ENCODE assay signal across 7 mouse cellular contexts in genomic region chr7:45361243-45361804, GRCm38 (mm10). TPM values are rescaled to one million over a fixed set of nuclear protein-coding genes. Genes with fewer than 3 reads are reported as not detected.
DNase-seq lines count a peak whose midpoint lies in the region; ATAC-seq and TF ChIP-seq lines count a peak whose summit lies in the region.

No protein-coding gene starts in this region.

- peak; percentile 80 for ATAC-seq in limb, embryonic 14.5 days (ENCODE audit: low FRiP score, low read depth)
- ATAC-seq in midbrain, embryonic 16.5 days: peak; percentile 85

- DNase-seq in adrenal gland, postnatal 25 days: peak; percentile 75
- DNase-seq in embryo, embryonic 10.5 days (ENCODE audit: low spot score): peak; percentile 94
- peak; percentile 40 to 55 for DNase-seq in heart, adult 9 months (ENCODE audit: low spot score in 2 of 2)
- DNase-seq in kidney, adult 9 months: peak; percentile 63
- peak; percentile 70 for DNase-seq in limb, embryonic 14.5 days (ENCODE audit: low spot score)
- DNase-seq in spleen, adult 2 months (ENCODE audit: low read depth in 1 of 2, low spot score in 2 of 2): peak; percentile 63 to 80

- under 1% methylated on average over 43 of the region's 43 CpGs for WGBS in limb, embryonic 14.5 days
- under 1% methylated on average over 43 of the region's 43 CpGs for WGBS in midbrain, embryonic 16.5 days
- WGBS in spleen, adult 2 months: under 1% methylated on average over 43 of the region's 43 CpGs

- peaks cover 10% of the 10 kb centered on the region for H3K4me1 ChIP-seq in limb, embryonic 14.5 days (ENCODE audit: control insufficient read depth, insufficient read depth, low read length)
- H3K4me1 ChIP-seq in midbrain, embryonic 16.5 days (ENCODE audit: control insufficient read depth, insufficient read depth, low read length): peaks cover 31% of the 10 kb centered on the region
- H3K4me1 ChIP-seq in spleen, adult 2 months (ENCODE audit: control insufficient read depth, insufficient read depth, insufficient read length): peaks cover 8% of the 10 kb centered on the region

- H3K27ac ChIP-seq in limb, embryonic 14.5 days (replicated peaks; ENCODE audit: low read depth, low read length): no peak overlapping the region
- peak overlapping the region; percentile 58 for H3K27ac ChIP-seq in midbrain, embryonic 16.5 days (ENCODE audit: low read length)
- H3K27ac ChIP-seq in spleen, adult 2 months (ENCODE audit: insufficient read depth, low read length): no peak overlapping the region

- H3K4me2 ChIP-seq in limb, embryonic 14.5 days (replicated peaks; ENCODE audit: low read depth, low read length, severe bottlenecking): peak overlapping the region; percentile 85
- peak overlapping the region; percentile 70 for H3K4me2 ChIP-seq in midbrain, embryonic 16.5 days (ENCODE audit: low read length)

- H3K36me3 ChIP-seq in limb, embryonic 14.5 days (ENCODE audit: control insufficient read depth, insufficient read depth, low read length): no peaks in the 10 kb centered on the region
- H3K36me3 ChIP-seq in midbrain, embryonic 16.5 days (ENCODE audit: control insufficient read depth, insufficient read depth, low read length): peaks cover 25% of the 10 kb centered on the region
- H3K36me3 ChIP-seq in spleen, adult 2 months (ENCODE audit: control insufficient read depth, insufficient read depth, low read length): no peaks in the 10 kb centered on the region

- peak overlapping the region; percentile 60 for H3K9ac ChIP-seq in limb, embryonic 14.5 days (ENCODE audit: low read depth, low read length, severe bottlenecking)
- peak overlapping the region; percentile 68 for H3K9ac ChIP-seq in midbrain, embryonic 16.5 days (ENCODE audit: low read depth, low read length)

- peak overlapping the region; percentile 46 for H3K4me3 ChIP-seq in limb, embryonic 14.5 days (replicated peaks; ENCODE audit: low read length)
- H3K4me3 ChIP-seq in midbrain, embryonic 16.5 days (ENCODE audit: low read depth, low read length): peak overlapping the region; percentile 46
- H3K4me3 ChIP-seq in spleen, adult 2 months (ENCODE audit: extremely low read depth, insufficient read depth, insufficient read length): peak overlapping the region; percentile 58; the same call in 1 of the 2 replicates

- TF ChIP-seq CTCF in spleen, adult 2 months (IDR thresholded peaks at IDR 0.05; ENCODE audit: extremely low read depth, insufficient read depth, insufficient read length, insufficient replicate concordance): no peak

- H3K9me3 ChIP-seq in limb, embryonic 14.5 days (ENCODE audit: control insufficient read depth, low read length): no peaks in the 10 kb centered on the region
- no peaks in the 10 kb centered on the region for H3K9me3 ChIP-seq in midbrain, embryonic 16.5 days (replicated peaks; ENCODE audit: control insufficient read depth, low read length, poor library complexity, severe bottlenecking)

- 0 out of 2 replicates have a peak, but pooled peaks have one; percentile 22 for TF ChIP-seq POLR2A in limb, embryonic 14.5 days (IDR thresholded peaks at IDR 0.05; ENCODE audit: borderline replicate concordance, extremely low read depth, insufficient read depth, insufficient read length)
- no peak for TF ChIP-seq POLR2A in spleen, adult 2 months (IDR thresholded peaks at IDR 0.05; ENCODE audit: low read depth, low read length)

- H3K27me3 ChIP-seq in limb, embryonic 14.5 days (ENCODE audit: control insufficient read depth, insufficient read depth, low read length): peaks cover 59% of the 10 kb centered on the region
- no peaks in the 10 kb centered on the region for H3K27me3 ChIP-seq in midbrain, embryonic 16.5 days (ENCODE audit: control insufficient read depth, insufficient read depth, low read depth, low read length)
- peaks cover 15% of the 10 kb centered on the region for H3K27me3 ChIP-seq in spleen, adult 2 months (ENCODE audit: control insufficient read depth, insufficient read depth, low read length)

RNA-seq across cellular contexts. Expression of gene Ppfia3, which starts 5.5 kb away (rescaled TPM):
- total RNA-seq in adrenal gland, postnatal 25 days (2021): 1.9 and 2.9 TPM in 2 replicates
- 12.3 and 13.8 TPM in 2 replicates for polyA plus RNA-seq in limb, embryonic 14.5 days (2012; rRNA removed)
- 8.4 and 9.0 TPM in 2 replicates for polyA plus RNA-seq in limb, embryonic 14.5 days (2014; fragmentation: Nextera tagmentation; extraction: Ambion mirVana)
- polyA plus RNA-seq in midbrain, embryonic 16.5 days (2015; fragmentation: Nextera tagmentation; extraction: Ambion mirVana): 28.5 and 29.2 TPM in 2 replicates
- polyA plus RNA-seq in spleen, adult 2 months (2012; rRNA removed): 0.22 and 0.27 TPM in 2 replicates

RNA-seq across cellular contexts. Expression of gene Lin7b, which starts 9.1 kb away (rescaled TPM):
- 8.7 TPM in 1 of 2 replicates, not detected in the other for total RNA-seq in adrenal gland, postnatal 25 days (2021)
- 4.1 and 4.7 TPM in 2 replicates for polyA plus RNA-seq in limb, embryonic 14.5 days (2012; rRNA removed)
- 1.7 and 2.2 TPM in 2 replicates for polyA plus RNA-seq in limb, embryonic 14.5 days (2014; fragmentation: Nextera tagmentation; extraction: Ambion mirVana)
- polyA plus RNA-seq in midbrain, embryonic 16.5 days (2015; fragmentation: Nextera tagmentation; extraction: Ambion mirVana): 27.0 and 39.9 TPM in 2 replicates
- 0.90 and 2.1 TPM in 2 replicates for polyA plus RNA-seq in spleen, adult 2 months (2012; rRNA removed)

RNA-seq across cellular contexts. Expression of gene Hrc, which starts 26.2 kb away (rescaled TPM):
- total RNA-seq in adrenal gland, postnatal 25 days (2021): 0.18 TPM in 1 of 2 replicates, not detected in the other
- 9.5 and 17.9 TPM in 2 replicates for polyA plus RNA-seq in limb, embryonic 14.5 days (2012; rRNA removed)
- polyA plus RNA-seq in limb, embryonic 14.5 days (2014; fragmentation: Nextera tagmentation; extraction: Ambion mirVana): 4.1 and 5.9 TPM in 2 replicates
- polyA plus RNA-seq in midbrain, embryonic 16.5 days (2015; fragmentation: Nextera tagmentation; extraction: Ambion mirVana): 0.39 and 0.40 TPM in 2 replicates
- polyA plus RNA-seq in spleen, adult 2 months (2012; rRNA removed): 0.04 and 0.09 TPM in 2 replicates

RNA-seq across cellular contexts. Expression of gene Trpm4, which starts 27.7 kb away (rescaled TPM):
- total RNA-seq in adrenal gland, postnatal 25 days (2021): 9.3 and 14.2 TPM in 2 replicates
- 42.6 and 46.1 TPM in 2 replicates for polyA plus RNA-seq in limb, embryonic 14.5 days (2012; rRNA removed)
- polyA plus RNA-seq in limb, embryonic 14.5 days (2014; fragmentation: Nextera tagmentation; extraction: Ambion mirVana): 15.8 TPM in 2 replicates
- polyA plus RNA-seq in midbrain, embryonic 16.5 days (2015; fragmentation: Nextera tagmentation; extraction: Ambion mirVana): 11.1 and 12.4 TPM in 2 replicates
- 7.9 and 10.0 TPM in 2 replicates for polyA plus RNA-seq in spleen, adult 2 months (2012; rRNA removed)

RNA-seq across cellular contexts. Expression of gene Snrnp70, which starts 34.2 kb away (rescaled TPM):
- 361 and 425 TPM in 2 replicates for total RNA-seq in adrenal gland, postnatal 25 days (2021)
- 539 and 694 TPM in 2 replicates for polyA plus RNA-seq in limb, embryonic 14.5 days (2012; rRNA removed)
- polyA plus RNA-seq in limb, embryonic 14.5 days (2014; fragmentation: Nextera tagmentation; extraction: Ambion mirVana): 69.7 and 73.7 TPM in 2 replicates
- polyA plus RNA-seq in midbrain, embryonic 16.5 days (2015; fragmentation: Nextera tagmentation; extraction: Ambion mirVana): 157 and 186 TPM in 2 replicates
- 273 and 277 TPM in 2 replicates for polyA plus RNA-seq in spleen, adult 2 months (2012; rRNA removed)
